Mouse (Mus musculus) embryonic fibroblast, embryonic 13.5 days (primary cell): ENCODE measurements around the gene Usp3. TPM values are rescaled to one million over a fixed set of nuclear protein-coding genes. Genes with fewer than 3 reads are reported as not detected.

Experiments
- H3K27ac ChIP-seq: 2 replicates; pipeline ENCODE4 v1.5.1; 2012; ENCODE audit warnings: low read length, control low read depth, inconsistent platforms; ENCODE audit not compliant: insufficient read depth
- H3K4me1 ChIP-seq: 2 replicates; pipeline ENCODE4 v1.6.1; 2011; ENCODE audit warnings: low read length; ENCODE audit not compliant: control insufficient read depth, insufficient read depth
- H3K4me3 ChIP-seq: 2 replicates; pipeline ENCODE4 v1.5.1; 2011; ENCODE audit warnings: mild to moderate bottlenecking, control low read depth, low read length; ENCODE audit not compliant: insufficient read depth
- CTCF ChIP-seq: IDR thresholded peaks from 2 replicates; pipeline ENCODE4 v1.5.1; 2011; ENCODE audit warnings: mild to moderate bottlenecking, control low read depth, low read length, moderate library complexity, borderline replicate concordance; ENCODE audit not compliant: insufficient read depth
- POLR2A ChIP-seq: IDR thresholded peaks from 2 replicates; pipeline ENCODE4 v1.6.1; 2011; ENCODE audit warnings: low read depth, mild to moderate bottlenecking, control low read depth, low read length, moderate library complexity
- polyA plus RNA-seq: library from polyadenylated mRNA; stranded (reverse); fragments of >200 nt; gene quantifications from 2 replicates; pipeline ENCODE4 v1.2.4, GENCODE M21; 2011; ENCODE audit warnings: low read depth; ENCODE audit not compliant: missing spikeins, insufficient read length

Usp3 gene
- polyA plus RNA-seq, 1 experiment: 47.2 TPM

GRCm38 (mm10) chr9:66620581-66620981 is 27.6 kb upstream of the Usp3 start:
- TF ChIP-seq CTCF (no peak), POLR2A (no peak)
- peak overlapping the region; percentile 55; the same call in 1 of the 2 replicates for H3K27ac ChIP-seq

GRCm38 (mm10) chr9:66620055-66620454 is 27.1 kb upstream of the Usp3 start:
- Histone ChIP-seq H3K4me1 (peaks cover 9% of the 10 kb centered on the region), H3K27ac (0 out of 2 replicates have a peak overlapping the region, but pooled peaks have one; percentile 22), H3K4me3 (no peak overlapping the region)
- no peak for TF ChIP-seq POLR2A
- no peak for TF ChIP-seq CTCF

More at GRCm38 (mm10) chr9:66620581-66620981, 27.6 kb upstream of the Usp3 start:
- Histone ChIP-seq H3K4me3 (no peak overlapping the region), H3K4me1 (peaks cover 9% of the 10 kb centered on the region)

GRCm38 (mm10) chr9:66617812-66618211 is 24.9 kb upstream of the Usp3 start:
- TF ChIP-seq POLR2A: no peak
- TF ChIP-seq CTCF: no peak
- H3K4me3 ChIP-seq: no peak overlapping the region
- H3K4me1 ChIP-seq: peaks cover 9% of the 10 kb centered on the region
- no peak overlapping the region for H3K27ac ChIP-seq

- peaks cover 9% of the 10 kb centered on the region for H3K4me1 ChIP-seq
- no peak for TF ChIP-seq CTCF
- no peak for TF ChIP-seq POLR2A
- H3K4me3 ChIP-seq: no peak overlapping the region
- H3K27ac ChIP-seq: no peak overlapping the region
Measured at GRCm38 (mm10) chr9:66616858-66617257, 23.9 kb upstream of the Usp3 start.

- Histone ChIP-seq H3K27ac (no peak overlapping the region), H3K4me3 (no peak overlapping the region), H3K4me1 (peaks cover 2% of the 10 kb centered on the region; the same call in 1 of the 2 replicates)
- no peak for TF ChIP-seq CTCF
- no peak for TF ChIP-seq POLR2A
Measured at GRCm38 (mm10) chr9:66615141-66615540, 22.2 kb upstream of the Usp3 start.

GRCm38 (mm10) chr9:66614547-66614946 is 21.6 kb upstream of the Usp3 start:
- TF ChIP-seq CTCF: no peak
- no peak for TF ChIP-seq POLR2A
- Histone ChIP-seq H3K4me1 (no peaks in the 10 kb centered on the region), H3K4me3 (no peak overlapping the region), H3K27ac (no peak overlapping the region)

- H3K27ac ChIP-seq: no peak overlapping the region
- no peaks in the 10 kb centered on the region for H3K4me1 ChIP-seq
- TF ChIP-seq POLR2A: no peak
- TF ChIP-seq CTCF: no peak
- H3K4me3 ChIP-seq: no peak overlapping the region
Measured at GRCm38 (mm10) chr9:66613667-66614066, 20.7 kb upstream of the Usp3 start.

GRCm38 (mm10) chr9:66611478-66612093 is 18.6 kb upstream of the Usp3 start:
- Histone ChIP-seq H3K27ac (no peak overlapping the region), H3K4me3 (no peak overlapping the region), H3K4me1 (no peaks in the 10 kb centered on the region)
- TF ChIP-seq POLR2A (no peak), CTCF (peak; percentile 68)

- Histone ChIP-seq H3K4me1 (no peaks in the 10 kb centered on the region), H3K4me3 (no peak overlapping the region)
- TF ChIP-seq CTCF: no peak
- no peak for TF ChIP-seq POLR2A
Measured at GRCm38 (mm10) chr9:66608817-66609345, 15.9 kb upstream of the Usp3 start.

GRCm38 (mm10) chr9:66606851-66607250 is 13.9 kb upstream of the Usp3 start:
- no peak overlapping the region for H3K4me3 ChIP-seq
- no peaks in the 10 kb centered on the region for H3K4me1 ChIP-seq
- TF ChIP-seq POLR2A (no peak), CTCF (no peak)
- no peak overlapping the region for H3K27ac ChIP-seq

More at GRCm38 (mm10) chr9:66608817-66609345, 15.9 kb upstream of the Usp3 start:
- no peak overlapping the region for H3K27ac ChIP-seq
